Mouse (Mus musculus) limb, embryonic 12.5 days (tissue): ENCODE data around the gene Dock4. TPM values are rescaled to one million over a fixed set of nuclear protein-coding genes. Genes with fewer than 3 reads are reported as not detected.

Source experiments
- ATAC-seq: fragments of 200-750 bp; cut with Nextera tagmentation; 2 replicates; pipeline ENCODE4 v1.8.0; 2017; ENCODE audit warnings: low read depth, moderate TSS enrichment; ENCODE audit not compliant: insufficient number of reproducible peaks, insufficient read depth, low FRiP score, low TSS enrichment
- H3K27ac ChIP-seq: fragments of 300-500 bp; sonication (generic); 2 replicates; pipeline ENCODE4 v1.5.1; 2016; ENCODE audit warnings: mild to moderate bottlenecking, moderate library complexity
- H3K27me3 ChIP-seq: fragments of 300-500 bp; sonication (generic); 2 replicates; pipeline ENCODE4 v1.6.1; 2016; ENCODE audit warnings: mild to moderate bottlenecking, moderate library complexity
- H3K36me3 ChIP-seq: fragments of 300-500 bp; sonication (generic); 2 replicates; pipeline ENCODE4 v1.6.1; 2016; ENCODE audit warnings: mild to moderate bottlenecking, moderate library complexity
- H3K4me1 ChIP-seq: fragments of 300-500 bp; sonication (generic); replicated peaks from 2 replicates; pipeline ENCODE4 v1.6.1; 2016
- H3K4me2 ChIP-seq: fragments of 300-500 bp; sonication (generic); 2 replicates; pipeline ENCODE4 v1.6.1; 2016; ENCODE audit warnings: mild to moderate bottlenecking, moderate library complexity
- H3K4me3 ChIP-seq: fragments of 300-500 bp; sonication (generic); replicated peaks from 2 replicates; pipeline ENCODE4 v1.5.1; 2016; ENCODE audit warnings: mild to moderate bottlenecking
- H3K9ac ChIP-seq: fragments of 300-500 bp; sonication (generic); replicated peaks from 2 replicates; pipeline ENCODE4 v1.6.1; 2016; ENCODE audit warnings: mild to moderate bottlenecking, moderate library complexity
- H3K9me3 ChIP-seq: fragments of 300-500 bp; sonication (generic); 2 replicates; pipeline ENCODE4 v1.6.1; 2016; ENCODE audit warnings: mild to moderate bottlenecking, moderate library complexity
- WGBS: fragments of 180-500 bp; shearing (Covaris S2); methylation state at CpG from one replicate; pipeline ENCODE4 v1.1.7; 2016; 5-methylcytosine and 5-hydroxymethylcytosine counted together
- polyA plus RNA-seq: library from polyadenylated mRNA; unstranded; fragments of >200 nt; fragmentation: Nextera tagmentation; extraction: Ambion mirVana; gene quantifications from 2 replicates; pipeline ENCODE4 v1.2.1, GENCODE M21; 2016

Dock4 gene
- polyA plus RNA-seq, 1 experiment from 2014 or later, result 24.9 TPM

DNA sequence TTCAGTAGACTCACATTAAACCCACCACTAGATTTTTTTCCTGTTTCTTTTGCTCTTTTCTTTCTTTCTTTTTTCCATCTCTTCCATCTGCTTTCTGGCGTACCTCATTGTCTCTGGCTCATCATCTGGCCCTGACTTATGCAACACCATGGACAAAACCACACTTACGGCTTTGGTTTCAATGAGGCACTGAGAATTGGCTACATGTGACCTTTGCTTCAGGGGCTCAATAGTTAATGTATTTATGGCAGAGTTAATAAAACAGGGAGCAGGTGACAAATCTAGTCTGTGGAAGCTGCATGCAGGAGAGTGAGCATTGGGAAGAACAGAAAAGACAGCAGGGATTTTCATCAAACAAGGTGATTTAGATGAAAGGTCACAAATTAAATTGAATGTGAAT is 131.0 kb downstream of the Dock4 start:
- Histone ChIP-seq H3K27ac (no peak overlapping the region), H3K4me3 (no peak overlapping the region), H3K4me2 (no peak overlapping the region), H3K27me3 (no peaks in the 10 kb centered on the region), H3K9me3 (no peaks in the 10 kb centered on the region), H3K4me1 (peaks cover 23% of the 10 kb centered on the region; the same call in 1 of the 2 replicates), H3K9ac (no peak overlapping the region), H3K36me3 (no peaks in the 10 kb centered on the region)
- WGBS, result 69% methylated on average over 2 of the region's 2 CpGs
- no peak for ATAC-seq

DNA sequence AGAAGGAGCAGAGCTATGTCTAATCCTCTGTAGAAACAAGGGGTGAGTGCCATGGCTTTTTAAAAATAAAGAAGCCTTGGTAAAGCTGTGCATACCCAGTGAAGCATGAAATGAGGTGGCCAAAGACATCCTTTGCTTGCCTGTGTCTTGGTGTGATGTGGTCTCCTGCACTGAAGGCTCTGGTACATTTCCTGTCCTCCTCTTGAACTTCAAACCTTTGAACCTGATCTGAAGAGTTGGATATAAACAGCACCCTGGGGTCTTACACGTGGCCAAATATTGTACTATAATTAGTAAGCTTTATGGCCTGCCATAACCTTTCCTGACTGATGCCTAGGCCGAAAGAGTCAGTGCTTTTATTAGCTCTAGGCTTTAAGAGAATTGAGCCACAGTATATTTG is 134.6 kb downstream of the Dock4 start:
- Histone ChIP-seq H3K4me1 (peaks cover 19% of the 10 kb centered on the region), H3K4me2 (no peak overlapping the region), H3K4me3 (no peak overlapping the region), H3K27ac (no peak overlapping the region), H3K9me3 (no peaks in the 10 kb centered on the region), H3K9ac (no peak overlapping the region), H3K27me3 (no peaks in the 10 kb centered on the region), H3K36me3 (no peaks in the 10 kb centered on the region)
- WGBS, result 11% methylated on average over 2 of the region's 2 CpGs
- no peak for ATAC-seq

GRCm38 (mm10) chr12:40581037-40581436 is 135.3 kb downstream of the Dock4 start:
- H3K4me1 ChIP-seq, result peaks cover 19% of the 10 kb centered on the region
- no peak overlapping the region for H3K9ac ChIP-seq
- peak; percentile 31; the same call in 1 of the 2 replicates for ATAC-seq
- no peaks in the 10 kb centered on the region for H3K27me3 ChIP-seq
- no peak overlapping the region for H3K27ac ChIP-seq
- no peaks in the 10 kb centered on the region for H3K36me3 ChIP-seq
- H3K4me2 ChIP-seq, result no peak overlapping the region
- no peaks in the 10 kb centered on the region for H3K9me3 ChIP-seq
- no peak overlapping the region for H3K4me3 ChIP-seq
- WGBS, result 26% methylated on average over 3 of the region's 3 CpGs

DNA sequence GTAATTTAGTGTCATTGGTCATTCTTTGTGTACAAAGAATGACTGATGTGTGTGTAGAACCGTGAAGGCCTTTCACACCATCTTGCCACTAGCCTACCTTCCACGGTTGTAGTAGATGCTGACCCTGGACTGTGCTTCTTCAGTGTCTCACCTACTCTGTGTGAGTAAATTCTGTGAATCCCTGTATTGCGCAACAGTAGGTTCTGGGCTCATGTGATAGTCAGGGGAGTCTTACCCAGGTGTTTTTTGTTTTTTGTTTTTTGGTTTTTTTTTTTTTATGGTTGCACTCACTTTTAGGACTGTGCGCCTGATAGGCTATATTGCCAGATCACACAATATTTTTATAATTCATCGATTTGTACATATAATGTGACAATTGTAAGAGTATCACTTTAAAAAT is 136.3 kb downstream of the Dock4 start:
- Histone ChIP-seq H3K4me3 (no peak overlapping the region), H3K4me2 (no peak overlapping the region), H3K27ac (no peak overlapping the region), H3K4me1 (peaks cover 19% of the 10 kb centered on the region), H3K36me3 (no peaks in the 10 kb centered on the region), H3K9me3 (no peaks in the 10 kb centered on the region), H3K9ac (no peak overlapping the region), H3K27me3 (no peaks in the 10 kb centered on the region)
- ATAC-seq, result no peak
- WGBS, result 89% methylated on average over 5 of the region's 5 CpGs

GRCm38 (mm10) chr12:40584526-40585289 is 139.0 kb downstream of the Dock4 start:
- Histone ChIP-seq H3K36me3 (no peaks in the 10 kb centered on the region), H3K4me1 (peaks cover 18% of the 10 kb centered on the region), H3K4me3 (no peak overlapping the region), H3K27me3 (no peaks in the 10 kb centered on the region), H3K9ac (no peak overlapping the region), H3K9me3 (no peaks in the 10 kb centered on the region), H3K4me2 (no peak overlapping the region), H3K27ac (no peak overlapping the region)
- WGBS, result 81% methylated on average over 7 of the region's 7 CpGs
- no peak for ATAC-seq

- 80% methylated on average over 4 of the region's 4 CpGs for WGBS
- Histone ChIP-seq H3K9ac (no peak overlapping the region), H3K27me3 (no peaks in the 10 kb centered on the region), H3K4me3 (no peak overlapping the region), H3K9me3 (no peaks in the 10 kb centered on the region), H3K4me2 (no peak overlapping the region), H3K4me1 (peaks cover 10% of the 10 kb centered on the region), H3K36me3 (no peaks in the 10 kb centered on the region), H3K27ac (no peak overlapping the region)
- ATAC-seq, result no peak
Observed at GRCm38 (mm10) chr12:40585456-40586141, 139.8 kb downstream of the Dock4 start.

DNA sequence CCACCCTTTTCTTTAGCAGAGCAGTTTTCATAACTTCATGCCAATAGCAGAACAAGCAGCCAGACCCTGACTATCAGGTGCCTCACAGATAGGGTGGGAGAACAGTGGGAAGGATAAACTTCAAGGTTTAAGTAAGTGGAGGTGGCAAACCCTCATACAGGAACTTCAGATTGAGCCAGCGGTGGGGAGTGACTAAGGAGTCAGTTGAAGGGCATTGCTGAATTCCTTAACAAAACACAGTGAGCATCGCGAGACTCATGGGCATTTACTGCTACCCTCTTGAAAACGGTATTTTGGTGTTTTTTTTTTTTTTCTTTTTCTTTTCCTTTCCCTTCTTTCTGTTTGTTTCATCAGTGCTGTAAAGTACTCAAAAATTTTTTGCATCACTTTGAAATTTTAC is 148.4 kb downstream of the Dock4 start:
- Histone ChIP-seq H3K9ac (no peak overlapping the region), H3K4me3 (no peak overlapping the region), H3K36me3 (no peaks in the 10 kb centered on the region), H3K4me2 (no peak overlapping the region), H3K9me3 (no peaks in the 10 kb centered on the region), H3K4me1 (peaks cover 4% of the 10 kb centered on the region; the same call in 1 of the 2 replicates), H3K27me3 (no peaks in the 10 kb centered on the region), H3K27ac (no peak overlapping the region)
- WGBS, result 84% methylated on average over 4 of the region's 4 CpGs
- no peak for ATAC-seq

DNA sequence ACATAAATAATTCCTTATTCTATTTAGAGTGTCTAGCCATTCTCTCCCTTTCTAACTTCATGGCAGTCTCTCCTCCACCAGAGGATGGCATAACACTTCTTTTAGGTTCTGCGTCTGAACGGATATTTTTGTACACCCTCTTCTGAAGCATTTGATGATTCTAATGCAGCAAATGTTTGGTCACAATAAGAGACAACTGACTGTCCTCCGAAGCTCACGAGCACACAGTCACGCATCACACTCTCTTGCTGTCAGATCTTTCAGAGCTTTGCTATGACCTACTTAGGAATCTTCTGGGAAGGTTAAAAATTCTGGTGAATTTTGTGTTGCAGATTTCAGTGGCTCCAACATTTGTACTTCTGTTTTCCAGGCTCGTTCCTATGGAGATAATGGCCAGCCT is 149.7 kb downstream of the Dock4 start:
- H3K9ac ChIP-seq, result no peak overlapping the region
- no peaks in the 10 kb centered on the region for H3K36me3 ChIP-seq
- H3K9me3 ChIP-seq, result no peaks in the 10 kb centered on the region
- WGBS, result 88% methylated on average over 6 of the region's 6 CpGs
- no peak overlapping the region for H3K27ac ChIP-seq
- H3K4me1 ChIP-seq, result peaks cover 4% of the 10 kb centered on the region; the same call in 1 of the 2 replicates
- no peak overlapping the region for H3K4me3 ChIP-seq
- H3K27me3 ChIP-seq, result no peaks in the 10 kb centered on the region
- ATAC-seq, result no peak
- H3K4me2 ChIP-seq, result no peak overlapping the region

GRCm38 (mm10) chr12:40596020-40596419 is 150.3 kb downstream of the Dock4 start:
- H3K27me3 ChIP-seq, result no peaks in the 10 kb centered on the region

GRCm38 (mm10) chr12:40596441-40596840 is 150.7 kb downstream of the Dock4 start:
- ATAC-seq, result no peak
- Histone ChIP-seq H3K36me3 (no peaks in the 10 kb centered on the region), H3K9ac (no peak overlapping the region), H3K4me3 (no peak overlapping the region), H3K9me3 (no peaks in the 10 kb centered on the region), H3K4me1 (0 out of 2 replicates have a peak, but pooled peaks cover 3% of the 10 kb centered on the region), H3K27ac (no peak overlapping the region), H3K27me3 (no peaks in the 10 kb centered on the region), H3K4me2 (no peak overlapping the region)
- WGBS, result 95% methylated on average over 6 of the region's 6 CpGs

More at GRCm38 (mm10) chr12:40596020-40596419, 150.3 kb downstream of the Dock4 start:
- peaks cover 2% of the 10 kb centered on the region; the same call in 1 of the 2 replicates for H3K4me1 ChIP-seq
- 81% methylated on average over 7 of the region's 7 CpGs for WGBS
- no peaks in the 10 kb centered on the region for H3K9me3 ChIP-seq
- H3K9ac ChIP-seq, result no peak overlapping the region
- H3K36me3 ChIP-seq, result no peaks in the 10 kb centered on the region
- H3K4me3 ChIP-seq, result no peak overlapping the region
- no peak for ATAC-seq
- no peak overlapping the region for H3K4me2 ChIP-seq
- H3K27ac ChIP-seq, result no peak overlapping the region

DNA sequence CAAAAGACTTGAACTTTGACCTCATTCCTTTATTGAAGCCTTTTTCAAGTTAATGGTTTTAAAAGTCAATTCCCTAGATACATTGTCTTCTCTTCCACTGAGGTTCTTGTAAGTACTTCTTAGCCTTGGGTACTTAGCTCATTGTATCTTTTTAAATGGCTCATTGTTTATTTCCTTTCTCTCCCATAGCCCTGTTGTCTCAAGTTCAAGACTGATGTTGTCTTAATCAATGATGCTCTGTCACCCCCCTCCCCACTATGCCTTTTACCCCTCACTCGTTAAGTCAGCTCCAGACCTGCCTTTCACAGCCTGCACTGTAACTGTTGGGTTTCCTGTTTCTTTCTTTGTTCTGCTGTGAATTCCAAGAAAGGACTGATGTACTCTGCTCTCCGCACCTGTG is 154.2 kb downstream of the Dock4 start:
- H3K4me3 ChIP-seq, result no peak overlapping the region
- 58% methylated on average over 2 of the region's 2 CpGs for WGBS
- H3K4me2 ChIP-seq, result no peak overlapping the region
- H3K27ac ChIP-seq, result no peak overlapping the region
- H3K36me3 ChIP-seq, result no peaks in the 10 kb centered on the region
- 0 out of 2 replicates have a peak, but pooled peaks cover 3% of the 10 kb centered on the region for H3K4me1 ChIP-seq
- H3K27me3 ChIP-seq, result no peaks in the 10 kb centered on the region
- H3K9me3 ChIP-seq, result no peaks in the 10 kb centered on the region
- H3K9ac ChIP-seq, result no peak overlapping the region
- ATAC-seq, result no peak
